Mouse (Mus musculus): ENCODE data around the gene Chchd6.

DNA sequence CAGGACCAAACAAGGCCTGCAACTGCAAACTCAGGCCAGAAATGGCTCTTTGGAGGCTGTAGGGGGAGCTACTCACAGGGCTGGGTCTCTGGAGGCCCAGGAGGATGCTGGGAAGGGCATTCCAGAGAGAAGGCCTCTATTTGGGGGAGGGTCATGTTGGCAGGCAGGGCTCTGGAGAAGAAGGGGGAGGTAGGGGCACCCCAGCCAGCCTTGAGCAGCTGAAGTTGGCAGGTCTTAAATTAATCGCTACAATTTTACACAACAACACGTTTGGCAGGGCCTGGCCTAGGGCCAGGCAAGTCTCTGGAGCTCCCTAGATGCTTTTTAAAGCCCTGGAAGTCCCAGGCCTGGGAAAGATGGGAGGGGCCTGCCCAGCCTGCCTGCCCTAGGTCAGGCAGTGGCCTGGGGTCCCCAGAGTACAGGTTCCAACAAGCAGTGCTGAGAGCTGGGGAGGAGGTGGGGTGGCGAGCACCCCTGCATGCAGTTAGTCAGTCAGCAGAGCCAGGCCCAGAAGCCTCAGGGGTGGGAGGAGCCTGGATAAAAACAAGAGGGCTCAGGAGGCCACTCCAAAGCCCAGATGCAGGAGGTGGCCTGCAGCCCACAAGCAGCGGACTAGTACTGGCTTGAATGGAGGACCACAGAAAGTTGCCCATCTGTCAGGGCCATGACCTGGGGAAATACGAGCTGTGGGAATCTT, 243.9 kb downstream of the Chchd6 start:
- TF ChIP-seq CTCF (IDR thresholded peaks at IDR 0.05) (peak; percentile 59), POLR2A (IDR thresholded peaks at IDR 0.05; ENCODE audit: insufficient read depth, low read depth, low read length) (no peak)

Data from heart, adult 2 months (tissue).